In the genomic region with DNA sequence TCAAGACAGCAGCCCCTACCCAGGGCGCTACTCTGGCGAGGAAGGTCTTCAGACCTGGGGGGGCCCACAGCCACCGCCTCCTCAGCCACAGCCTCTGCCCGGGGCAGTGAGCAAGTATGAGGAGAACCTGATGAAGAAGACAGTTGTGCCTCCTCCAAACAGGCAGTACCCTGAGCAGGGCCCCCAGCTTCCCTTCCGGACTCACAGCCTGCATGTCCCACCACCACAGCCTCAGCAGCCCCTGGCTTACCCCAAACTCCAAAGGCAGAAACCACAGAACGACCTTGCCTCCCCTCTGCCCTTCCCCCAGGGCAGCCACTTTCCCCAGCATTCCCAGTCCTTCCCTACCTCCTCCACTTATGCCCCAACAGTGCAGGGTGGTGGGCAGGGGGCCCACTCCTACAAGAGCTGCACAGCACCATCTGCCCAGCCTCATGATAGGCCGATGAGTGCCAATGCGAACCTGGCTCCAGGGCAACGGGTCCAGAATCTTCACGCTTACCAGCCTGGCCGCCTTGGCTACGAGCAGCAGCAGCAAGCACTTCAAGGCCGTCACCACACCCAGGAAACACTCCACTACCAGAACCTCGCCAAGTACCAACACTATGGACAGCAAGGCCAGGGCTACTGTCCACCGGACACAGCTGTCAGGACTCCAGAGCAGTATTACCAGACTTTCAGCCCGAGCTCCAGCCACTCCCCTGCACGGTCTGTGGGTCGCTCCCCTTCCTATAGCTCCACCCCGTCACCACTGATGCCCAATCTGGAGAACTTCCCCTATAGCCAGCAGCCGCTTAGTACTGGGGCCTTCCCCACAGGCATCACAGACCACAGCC, we compare ENCODE assay signal across 8 mouse cellular contexts. TPM values are rescaled to one million over a fixed set of nuclear protein-coding genes. Genes with fewer than 3 reads are reported as not detected.
DNase-seq lines count a peak whose midpoint lies in the region; ATAC-seq and TF ChIP-seq lines count a peak whose summit lies in the region.

No protein-coding gene starts in this region.

- 36% methylated on average over 20 of the region's 20 CpGs for WGBS in thymus, adult 2 months

- H3K36me3 ChIP-seq in thymus, adult 2 months (ENCODE audit: control insufficient read depth, insufficient read depth, low read length), result peaks cover 32% of the 10 kb centered on the region; the same call in 1 of the 2 replicates

- no peak overlapping the region for H3K4me3 ChIP-seq in thymus, adult 2 months (ENCODE audit: control insufficient read depth, insufficient read depth, low read length)

- no peaks in the 10 kb centered on the region for H3K27me3 ChIP-seq in thymus, adult 2 months (ENCODE audit: control insufficient read depth, insufficient read depth, low read length)

- peaks cover 56% of the 10 kb centered on the region for H3K4me1 ChIP-seq in thymus, adult 2 months (replicated peaks; ENCODE audit: control insufficient read depth, insufficient read depth, low read length)

- no peak for TF ChIP-seq POLR2A in thymus, adult 2 months (IDR thresholded peaks at IDR 0.05; ENCODE audit: control insufficient read depth, extremely low read depth, insufficient read depth, low read length, poor library complexity)

- TF ChIP-seq CTCF in thymus, adult 2 months (IDR thresholded peaks at IDR 0.05; ENCODE audit: borderline replicate concordance, control insufficient read depth, extremely low read depth, insufficient read depth, low read length, poor library complexity), result no peak

- DNase-seq in adrenal gland, adult 2 months, result peak; percentile 68
- DNase-seq in adrenal gland, postnatal 4 days (ENCODE audit: low spot score in 2 of 2), result no peak
- peak; percentile 31 for DNase-seq in thymus, adult 2 months
- DNase-seq in thymus, adult 18-20 months, result no peak
- peak; percentile 64 to 73 for DNase-seq in layer of hippocampus, postnatal 10 days (ENCODE audit: low spot score in 2 of 2)
- no peak for DNase-seq in retina, embryonic 14.5 days (ENCODE audit: low spot score)
- DNase-seq in kidney, postnatal 25 days, result no peak

- H3K27ac ChIP-seq in thymus, adult 2 months (ENCODE audit: control insufficient read depth, insufficient read depth, low read length), result no peak overlapping the region

- peak; percentile 43; the same call in 1 of the 2 replicates for ATAC-seq in megakaryocyte-erythroid progenitor cell, adult 5-6 weeks (replicated peaks; ENCODE audit: low FRiP score, low TSS enrichment, poor library complexity, severe bottlenecking)

RNA-seq across cellular contexts. Expression of gene Srebf1, which starts 36.8 kb away (rescaled TPM):
- 100 to 1,000 TPM; 201 to 250 TPM for total RNA-seq in adrenal gland, adult 2 months (2021)
- polyA plus RNA-seq in adrenal gland, adult 2 months (2012; rRNA removed), result 661 and 745 TPM in 2 replicates
- total RNA-seq in adrenal gland, postnatal 4 days (2021), result 100 to 1,000 TPM; 135 to 160 TPM
- polyA plus RNA-seq in thymus, adult 2 months (2012; rRNA removed), result 466 and 519 TPM in 2 replicates
- 10 to 100 TPM; 46.8 to 52.8 TPM for total RNA-seq in layer of hippocampus, postnatal 10 days (2021)
- 73.1 and 92.3 TPM in 2 replicates for total RNA-seq in megakaryocyte-erythroid progenitor cell, adult 5-6 weeks (2014; fragmentation: Nextera tagmentation)
- 32.3 and 80.9 TPM in 2 replicates for total RNA-seq in megakaryocyte-erythroid progenitor cell, adult 5-6 weeks (2017)

Comparison
In these comparisons a context has a peak if more than half of its experiments do, and no peak if none do; other contexts are left out.
1. DNase-seq: peak in adrenal gland, adult 2 months (single experiment), thymus, adult 2 months (single experiment) and layer of hippocampus, postnatal 10 days (2 of 2); none in adrenal gland, postnatal 4 days (0 of 2), thymus, adult 18-20 months (0 of 2), retina, embryonic 14.5 days (single experiment) and kidney, postnatal 25 days (0 of 2).